ENCODE assay signal across 27 mouse cellular contexts in the genomic region with DNA sequence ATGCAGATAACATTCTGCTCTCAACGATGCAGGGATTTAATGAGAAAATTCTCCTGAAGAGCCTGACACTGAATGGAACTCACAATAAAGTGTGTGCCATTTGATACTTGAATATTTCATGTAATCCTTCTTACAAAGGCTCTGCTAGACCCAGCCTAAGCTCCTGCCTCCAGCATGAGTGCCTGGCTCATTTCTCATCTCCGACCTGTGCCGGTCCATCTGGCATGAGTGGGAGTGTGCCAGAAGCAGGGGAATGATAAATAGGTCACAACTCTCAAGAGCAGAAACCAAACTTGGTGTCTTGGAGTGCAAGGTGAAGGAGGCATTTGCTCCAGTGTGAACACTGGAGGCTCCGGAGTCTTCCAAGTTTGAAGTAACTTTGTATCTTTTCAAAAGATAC. TPM values are rescaled to one million over a fixed set of nuclear protein-coding genes. Genes with fewer than 3 reads are reported as not detected.
DNase-seq lines count a peak whose midpoint lies in the region; ATAC-seq and TF ChIP-seq lines count a peak whose summit lies in the region.
"Had no signal": no experiment of that assay in that cellular context is flagged by ENCODE, and none has a peak within 500 bp of the region (broad histone marks: within the 10 kb centered on the region; RNA-seq: fewer than 3 reads in every experiment).

No protein-coding gene starts in this region.

- no peak overlapping the region for H3K4me2 ChIP-seq in kidney, postnatal 0 days (ENCODE audit: low read length)
- H3K4me2 ChIP-seq: forebrain, embryonic 13.5 days; heart, embryonic 11.5 days; hindbrain, embryonic 14.5 days; limb, embryonic 12.5 days; liver, embryonic 15.5 days; lung, embryonic 14.5 days; neural tube, embryonic 15.5 days had no signal

- whole genome bisulfite sequencing in kidney, postnatal 0 days = 33% methylated on average over 4 of the region's 4 CpGs
- 9% methylated on average over 4 of the region's 4 CpGs for WGBS in cerebellum, adult 2 months

- no peak for ATAC-seq in kidney, postnatal 0 days (replicated peaks; ENCODE audit: low FRiP score, low read depth)
- peak; percentile 97 for ATAC-seq in cerebellum, adult (ENCODE audit: insufficient number of reproducible peaks, low FRiP score, low TSS enrichment)
- ATAC-seq: forebrain, embryonic 13.5 days; Patski had no signal

- DNase-seq in kidney, postnatal 0 days (ENCODE audit: low spot score) = peak; percentile 18
- DNase-seq in kidney, postnatal 14 days = no peak
- DNase-seq in cerebellum, adult 2 months = peak; percentile 88 to 95
- DNase-seq in cerebellum, postnatal 14 days = peak; percentile 87 to 91
- DNase-seq in gastrocnemius, postnatal 25 days = no peak
- no peak for DNase-seq in adipocyte (ENCODE audit: low spot score)
- DNase-seq in right cerebral cortex, postnatal 14 days = no peak
- DNase-seq: adrenal gland, postnatal 36 days; gastrocnemius, postnatal 10 days; heart, postnatal 36 days; kidney, adult 18-20 months; layer of hippocampus, adult 9-11 months; lung, embryonic 14.5 days; lung, postnatal 14 days; retina, postnatal 1 day; spleen, adult 18-20 months; thymus, adult 18-20 months; thymus, postnatal 25 days had no signal

- H3K4me1 ChIP-seq in kidney, postnatal 0 days (replicated peaks; ENCODE audit: insufficient read depth, low read length) = no peaks in the 10 kb centered on the region
- peaks cover 11% of the 10 kb centered on the region for H3K4me1 ChIP-seq in cerebellum, adult 2 months (ENCODE audit: control insufficient read depth, insufficient read depth, low read length)
- H3K4me1 ChIP-seq: forebrain, embryonic 13.5 days; liver, embryonic 15.5 days; neural tube, embryonic 15.5 days had no signal

- H3K9me3 ChIP-seq in kidney, postnatal 0 days (replicated peaks; ENCODE audit: low read length) = no peaks in the 10 kb centered on the region
- H3K9me3 ChIP-seq: forebrain, embryonic 13.5 days; limb, embryonic 12.5 days; liver, embryonic 15.5 days; midbrain, embryonic 10.5 days; neural tube, embryonic 15.5 days had no signal

- TF ChIP-seq CTCF in kidney, postnatal 0 days (IDR thresholded peaks at IDR 0.05; ENCODE audit: low read depth) = no peak
- TF ChIP-seq CTCF in cerebellum, adult 2 months (IDR thresholded peaks at IDR 0.05; ENCODE audit: borderline replicate concordance, insufficient read depth, low read depth, low read length) = no peak

- H3K4me3 ChIP-seq in kidney, postnatal 0 days (replicated peaks; ENCODE audit: low read depth, low read length) = no peak overlapping the region
- no peak overlapping the region for H3K4me3 ChIP-seq in cerebellum, adult 2 months (replicated peaks; ENCODE audit: insufficient read depth, low read depth, low read length)
- H3K4me3 ChIP-seq: forebrain, embryonic 13.5 days; limb, embryonic 12.5 days; liver, embryonic 15.5 days; midbrain, embryonic 10.5 days; neural tube, embryonic 15.5 days had no signal

- no peak overlapping the region for H3K27ac ChIP-seq in kidney, postnatal 0 days
- peak overlapping the region; percentile 71; the same call in 1 of the 2 replicates for H3K27ac ChIP-seq in cerebellum, adult 2 months (ENCODE audit: insufficient read depth, low read length)
- H3K27ac ChIP-seq: forebrain, embryonic 13.5 days; hindbrain, embryonic 14.5 days; limb, embryonic 12.5 days; liver, embryonic 15.5 days; midbrain, embryonic 10.5 days; neural tube, embryonic 15.5 days had no signal

- no peak overlapping the region for H3K9ac ChIP-seq in kidney, postnatal 0 days (ENCODE audit: low read depth, low read length)
- H3K9ac ChIP-seq: forebrain, embryonic 13.5 days; hindbrain, embryonic 14.5 days; limb, embryonic 12.5 days; liver, embryonic 15.5 days; lung, embryonic 14.5 days; neural tube, embryonic 15.5 days had no signal

- H3K36me3 ChIP-seq in kidney, postnatal 0 days (ENCODE audit: insufficient read depth, low read length) = no peaks in the 10 kb centered on the region
- H3K36me3 ChIP-seq: limb, embryonic 12.5 days; liver, embryonic 15.5 days; midbrain, embryonic 10.5 days; neural tube, embryonic 15.5 days had no signal

- H3K27me3 ChIP-seq in kidney, postnatal 0 days (ENCODE audit: insufficient read depth, low read length) = no peaks in the 10 kb centered on the region
- no peaks in the 10 kb centered on the region for H3K27me3 ChIP-seq in cerebellum, adult 2 months (ENCODE audit: control insufficient read depth, insufficient read depth, low read length)
- H3K27me3 ChIP-seq: forebrain, embryonic 13.5 days; limb, embryonic 12.5 days; liver, embryonic 15.5 days; neural tube, embryonic 15.5 days; Patski had no signal

- 0 out of 2 replicates have a peak, but pooled peaks have one; percentile 15 for TF ChIP-seq POLR2A in cerebellum, adult 2 months (IDR thresholded peaks at IDR 0.05; ENCODE audit: borderline replicate concordance, insufficient read depth, low read length)

RNA-seq across cellular contexts. Expression of a gene that starts 13.4 kb away (rescaled TPM):
- polyA plus RNA-seq in kidney, postnatal 0 days (2015; fragmentation: Nextera tagmentation; extraction: Ambion mirVana) = 142 and 150 TPM in 2 replicates
- polyA plus RNA-seq in cerebellum, adult 2 months (2012; rRNA removed) = 40.4 and 56.6 TPM in 2 replicates
- 100 to 1,000 TPM; 158 to 195 TPM for total RNA-seq in gastrocnemius, postnatal 25 days (2021)

Comparison
In these comparisons a context has a peak if more than half of its experiments do, and no peak if none do; other contexts are left out.
1. DNase-seq: peak in kidney, postnatal 0 days (single experiment), cerebellum, adult 2 months (2 of 2) and cerebellum, postnatal 14 days (2 of 2); none in kidney, postnatal 14 days (single experiment), gastrocnemius, postnatal 25 days (single experiment), adipocyte (single experiment) and right cerebral cortex, postnatal 14 days (single experiment).